Mouse (Mus musculus) C2C12 (cell line): ENCODE data around the gene Ttll5. TPM values are rescaled to one million over a fixed set of nuclear protein-coding genes. Genes with fewer than 3 reads are reported as not detected.
A peak's percentile ranks its signal among the peaks of the same experiment; 100 is the strongest.

Experiments used
- H3K27me3 ChIP-seq: one replicate; pipeline ENCODE4 v1.6.1; 2011; ENCODE audit not compliant: control insufficient read depth, insufficient read depth, insufficient read length
- H3K36me3 ChIP-seq: one replicate; pipeline ENCODE4 v1.6.1; 2011; ENCODE audit not compliant: control insufficient read depth, insufficient read depth
- H3K4me3 ChIP-seq: one replicate; pipeline ENCODE4 v1.5.1; 2011; ENCODE audit warnings: mild to moderate bottlenecking, control low read depth; ENCODE audit not compliant: poor library complexity, insufficient read depth, severe bottlenecking
- H3K79me2 ChIP-seq: one replicate; pipeline ENCODE4 v1.6.1; 2011; ENCODE audit not compliant: control insufficient read depth, insufficient read depth
- H3K79me3 ChIP-seq: one replicate; pipeline ENCODE4 v1.6.1; 2011; ENCODE audit warnings: low read depth, control low read depth
- H3ac ChIP-seq: one replicate; pipeline ENCODE3; 2011; ENCODE audit warnings: low read depth; ENCODE audit not compliant: control insufficient read depth, insufficient read length
- CEBPB ChIP-seq: IDR thresholded peaks from one replicate; pipeline ENCODE4 v1.6.1; 2011; ENCODE audit warnings: low read depth, mild to moderate bottlenecking, control low read depth, moderate library complexity
- CTCF ChIP-seq: IDR thresholded peaks from one replicate; pipeline ENCODE4 v1.5.1; 2011; ENCODE audit not compliant: control insufficient read depth, insufficient read depth, insufficient read length
- FOSL1 ChIP-seq: IDR thresholded peaks from one replicate; pipeline ENCODE4 v1.8.0; 2011; ENCODE audit warnings: mild to moderate bottlenecking, low read length; ENCODE audit not compliant: poor library complexity, insufficient read depth, severe bottlenecking
- MAX ChIP-seq: IDR thresholded peaks from one replicate; pipeline ENCODE4 v1.6.1; 2011; ENCODE audit warnings: mild to moderate bottlenecking, control low read depth
- MYOD1 ChIP-seq: IDR thresholded peaks from one replicate; pipeline ENCODE4 v1.6.1; 2011; ENCODE audit warnings: low read depth; ENCODE audit not compliant: control insufficient read depth, insufficient read length
- MYOG ChIP-seq: IDR thresholded peaks from one replicate; pipeline ENCODE4 v1.6.1; 2011; ENCODE audit not compliant: control insufficient read depth, insufficient read length; ENCODE audit errors: extremely low read depth
- USF1 ChIP-seq: IDR thresholded peaks from one replicate; pipeline ENCODE4 v1.6.1; 2011; ENCODE audit warnings: low read depth, mild to moderate bottlenecking, control low read depth, moderate library complexity
- polyA plus RNA-seq: library from polyadenylated mRNA; unstranded; fragments of >200 nt; fragmentation: generic; extraction: Trizol; gene quantifications from one replicate; pipeline ENCODE4 v1.2.1, GENCODE M21; 2012; ENCODE audit warnings: missing spikeins

Ttll5 gene
- polyA plus RNA-seq, 1 experiment = 20.1 TPM

DNA sequence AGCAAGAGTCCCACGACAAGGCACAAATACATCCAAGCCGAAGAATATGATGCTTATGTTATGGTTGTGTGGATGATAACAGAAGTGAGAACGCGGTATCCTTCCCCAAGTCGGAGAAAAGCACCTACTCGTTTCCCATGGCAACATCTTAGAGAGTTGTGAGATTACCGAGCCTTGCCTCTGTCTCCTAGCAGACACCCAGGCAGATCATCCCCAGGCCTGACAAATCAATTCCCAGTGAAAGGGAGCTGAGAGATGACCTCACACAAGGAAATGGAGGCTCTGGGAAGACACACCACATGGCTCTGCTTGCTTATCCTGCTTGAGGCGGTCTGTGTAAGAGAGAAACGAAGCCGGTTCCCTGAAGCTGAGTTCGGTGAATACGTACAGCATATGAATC is 250.2 kb downstream of the Ttll5 start:
- H3K27me3 ChIP-seq = no peaks in the 10 kb centered on the region
- TF ChIP-seq FOSL1 (no peak), CEBPB (no peak), MYOD1 (no peak), MYOG (no peak), USF1 (no peak), CTCF (no peak), MAX (no peak)
- H3K36me3 ChIP-seq = no peaks in the 10 kb centered on the region
- H3K79me3 ChIP-seq = peaks cover 4% of the 10 kb centered on the region
- no peak overlapping the region for H3ac ChIP-seq
- peaks cover 34% of the 10 kb centered on the region for H3K79me2 ChIP-seq
- no peak overlapping the region for H3K4me3 ChIP-seq

GRCm38 (mm10) chr12:86075358-86075757 is 250.9 kb downstream of the Ttll5 start:
- TF ChIP-seq CTCF (no peak), USF1 (no peak)
- no peak overlapping the region for H3ac ChIP-seq
- no peaks in the 10 kb centered on the region for H3K36me3 ChIP-seq
- H3K79me3 ChIP-seq = peaks cover 4% of the 10 kb centered on the region
- H3K27me3 ChIP-seq = no peaks in the 10 kb centered on the region
- H3K4me3 ChIP-seq = no peak overlapping the region
- peaks cover 34% of the 10 kb centered on the region for H3K79me2 ChIP-seq

DNA sequence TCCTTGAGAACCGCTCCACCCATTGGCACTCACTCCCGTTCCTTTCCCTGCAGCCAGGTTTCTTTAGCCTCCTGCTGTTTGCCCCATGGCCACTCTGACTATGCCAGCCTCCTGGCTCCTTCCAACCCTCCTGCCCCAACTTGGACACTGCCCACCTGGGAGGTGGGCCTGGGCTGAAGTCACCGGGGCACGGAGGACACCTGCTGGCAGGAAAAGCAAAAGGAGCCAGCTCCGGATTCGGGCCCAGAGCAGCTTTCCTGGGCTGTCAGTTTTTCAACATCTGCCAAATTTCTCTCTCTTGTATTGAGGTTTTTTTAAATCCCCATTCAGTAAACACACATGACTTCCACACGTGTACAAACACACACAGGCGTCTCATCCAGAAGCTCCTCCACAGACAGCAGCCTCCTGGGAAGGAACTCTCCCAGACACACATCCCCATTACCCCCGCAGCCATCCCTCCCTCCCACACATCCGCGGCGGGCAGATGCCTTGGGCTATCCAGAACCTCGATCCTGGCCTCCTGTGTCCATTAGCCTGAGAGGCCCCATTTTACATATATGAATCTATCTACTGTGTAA is 252.0 kb downstream of the Ttll5 start:
- Histone ChIP-seq H3K79me3 (peaks cover 4% of the 10 kb centered on the region), H3ac (peak overlapping the region; percentile 56), H3K79me2 (peaks cover 34% of the 10 kb centered on the region), H3K4me3 (peak overlapping the region; percentile 42), H3K27me3 (no peaks in the 10 kb centered on the region), H3K36me3 (no peaks in the 10 kb centered on the region)
- TF ChIP-seq MAX (no peak), CEBPB (no peak), USF1 (no peak), MYOD1 (no peak), CTCF (peak; percentile 39), FOSL1 (no peak), MYOG (no peak)

- no peaks in the 10 kb centered on the region for H3K27me3 ChIP-seq
- H3ac ChIP-seq = peak overlapping the region; percentile 66
- TF ChIP-seq FOSL1 (no peak), MAX (no peak), MYOG (no peak), MYOD1 (no peak), CTCF (no peak), USF1 (no peak), CEBPB (no peak)
- H3K79me2 ChIP-seq = peaks cover 34% of the 10 kb centered on the region
- peak overlapping the region; percentile 42 for H3K4me3 ChIP-seq
- no peaks in the 10 kb centered on the region for H3K36me3 ChIP-seq
- peaks cover 4% of the 10 kb centered on the region for H3K79me3 ChIP-seq
Observed at GRCm38 (mm10) chr12:86077322-86077721, 252.9 kb downstream of the Ttll5 start.

- Histone ChIP-seq H3K27me3 (no peaks in the 10 kb centered on the region), H3K4me3 (peak overlapping the region; percentile 42), H3ac (peak overlapping the region; percentile 66), H3K36me3 (no peaks in the 10 kb centered on the region), H3K79me2 (peaks cover 36% of the 10 kb centered on the region), H3K79me3 (peaks cover 4% of the 10 kb centered on the region)
- TF ChIP-seq CTCF = no peak
- TF ChIP-seq USF1 = no peak
- no peak for TF ChIP-seq FOSL1
- no peak for TF ChIP-seq MYOD1
- TF ChIP-seq MAX = no peak
- TF ChIP-seq MYOG = no peak
- TF ChIP-seq CEBPB = no peak
Observed at GRCm38 (mm10) chr12:86077736-86078135, 253.3 kb downstream of the Ttll5 start.

DNA sequence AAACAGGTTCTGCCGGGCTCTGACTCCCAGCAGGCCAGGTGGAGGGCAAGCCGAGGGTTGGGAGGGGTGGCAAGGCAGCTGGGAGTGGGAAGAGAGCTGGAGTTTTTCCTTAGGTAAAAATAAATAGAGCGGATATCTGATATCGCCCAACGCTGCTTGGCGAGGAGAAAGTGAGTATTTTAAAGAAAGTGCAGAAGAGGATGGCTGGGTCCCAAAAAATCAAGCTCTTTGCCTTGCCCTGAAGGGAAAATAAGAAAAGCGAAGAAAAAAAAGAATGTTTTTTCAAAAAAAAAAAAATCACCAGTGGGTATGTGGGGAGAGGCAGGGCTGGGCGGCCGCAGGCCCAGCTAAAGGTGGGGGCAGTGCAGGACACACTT is 253.7 kb downstream of the Ttll5 start:
- Histone ChIP-seq H3K27me3 (no peaks in the 10 kb centered on the region), H3K79me2 (peaks cover 41% of the 10 kb centered on the region), H3K79me3 (peaks cover 9% of the 10 kb centered on the region), H3ac (peak overlapping the region; percentile 66), H3K4me3 (peak overlapping the region; percentile 42), H3K36me3 (no peaks in the 10 kb centered on the region)
- no peak for TF ChIP-seq CEBPB
- no peak for TF ChIP-seq MYOD1
- no peak for TF ChIP-seq USF1
- TF ChIP-seq CTCF = no peak
- TF ChIP-seq FOSL1 = no peak
